Mouse (Mus musculus) megakaryocyte-erythroid progenitor cell, adult 5 weeks (primary cell): ENCODE measurements around the gene Adamts12. TPM values are rescaled to one million over a fixed set of nuclear protein-coding genes. Genes with fewer than 3 reads are reported as not detected.

Experiments
- polyA plus RNA-seq: library from polyadenylated mRNA; stranded (reverse); fragments of >175 nt; gene quantifications from 2 replicates; pipeline ENCODE4 v1.2.3, GENCODE M21; 2012

The Adamts12 gene
- 0.01 TPM in 1 of 2 replicates, not detected in the other for polyA plus RNA-seq

DNA sequence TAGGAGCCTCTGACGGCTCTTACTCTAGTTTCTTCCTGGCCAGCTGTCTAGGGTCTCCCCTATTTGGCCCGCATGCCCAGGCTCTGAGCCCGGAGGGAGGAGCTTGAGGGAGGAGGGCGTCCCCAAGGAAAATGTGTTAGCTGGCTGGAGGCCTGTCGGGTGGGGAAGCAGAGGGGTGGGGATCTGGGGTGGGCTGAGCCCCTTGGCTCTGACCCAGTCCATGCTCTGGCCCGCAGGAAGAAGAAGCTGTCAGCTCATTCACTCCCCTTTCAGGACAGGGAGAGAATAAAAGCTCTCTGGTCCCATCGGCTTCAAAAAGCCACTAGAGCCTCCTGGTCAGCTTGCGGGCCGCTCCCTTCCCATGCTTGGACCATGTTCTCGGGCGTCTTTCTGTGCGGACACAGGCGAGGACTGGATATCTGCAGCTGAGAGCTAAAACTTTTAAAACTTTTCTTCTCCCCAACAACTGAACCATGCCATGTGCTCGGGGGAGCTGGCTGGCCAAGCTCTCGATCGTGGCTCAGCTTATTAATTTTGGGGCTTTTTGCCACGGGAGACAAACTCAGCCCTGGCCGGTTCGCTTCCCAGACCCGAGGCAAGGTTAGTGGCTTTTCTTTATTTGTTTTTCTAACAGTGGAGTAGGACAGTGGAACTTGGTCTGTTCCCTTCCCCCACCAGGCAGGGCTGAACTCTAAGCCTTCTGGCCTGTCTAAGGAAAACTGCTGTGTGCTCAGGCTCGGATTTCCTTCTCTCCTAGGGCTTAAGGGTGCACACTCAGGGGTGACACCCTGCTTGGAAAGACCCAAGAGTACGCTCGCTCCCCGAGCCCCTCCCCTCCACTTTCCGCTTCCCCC lies at the start of gene Adamts12:
Gene Adamts12, plus strand, starts transcription at position 233 of the 854 bp plus-strand sequence.

GRCm38 (mm10) chr15:11037711-11038110 lies 26.9 kb upstream of the Adamts12 start, which contains the start of gene Rxfp3:
Rxfp3 (minus strand) TSS chr15:11037991.

Other genes starting within 250 kb of the Adamts12 start
- not detected in 2 replicates for gene C1qtnf3, start 112.5 kb upstream of the Adamts12 start, polyA plus RNA-seq
- 1.3 and 2.3 TPM in 2 replicates for gene Amacr, start 83.0 kb upstream of the Adamts12 start, polyA plus RNA-seq
- not detected in 2 replicates for gene Slc45a2, start 64.1 kb upstream of the Adamts12 start, polyA plus RNA-seq
- not detected in 2 replicates for gene Rxfp3, start 26.8 kb upstream of the Adamts12 start, polyA plus RNA-seq